Mouse (Mus musculus): ENCODE measurements around the gene Tmem145. TPM values are rescaled to one million over a fixed set of nuclear protein-coding genes. Genes with fewer than 3 reads are reported as not detected.
"Not testable (repeated sequence)": the region's sequence is repeated elsewhere in the genome, so short reads cannot be mapped to it uniquely, and the experiment has no call there.

Tmem145 gene
- polyA plus RNA-seq (2012; rRNA removed) = 0.23 TPM in 1 of 2 replicates, not detected in the other
- polyA plus RNA-seq (2014; fragmentation: Nextera tagmentation; extraction: Ambion mirVana) = not detected in 2 replicates

GRCm38 (mm10) chr7:25305956-25306613 lies at the start of gene Tmem145:
TSS of gene Tmem145 (plus strand) at chr7:25306106.
- Histone ChIP-seq H3K9me3 (ENCODE audit: control insufficient read depth, low read length) (no peaks in the 10 kb centered on the region), H3K9ac (replicated peaks) (no peak within 1 kb of the TSS), H3K36me3 (replicated peaks; ENCODE audit: control insufficient read depth, insufficient read depth, low read depth) (no peaks in the 10 kb centered on the region), H3K4me3 (ENCODE audit: insufficient read depth in 1 of 2, low read depth in 2 of 2, low read length in 2 of 2) (peak within 1 kb of the TSS; percentile 11 to 44; a peak in 3 of 4 replicates), H3K4me1 (replicated peaks; ENCODE audit: control insufficient read depth in 2 of 2, insufficient read depth in 2 of 2, low read length in 1 of 2) (no peaks in the 10 kb centered on the region), H3K27ac (no peak within 1 kb of the TSS), H3K27me3 (ENCODE audit: control insufficient read depth, insufficient read depth, low read length) (peaks cover 32% of the 10 kb centered on the region), H3K4me2 (ENCODE audit: low read depth) (peak within 1 kb of the TSS; percentile 49)
- TF ChIP-seq EP300 (IDR thresholded peaks at IDR 0.05; ENCODE audit: low read depth) (no peak), CTCF (IDR thresholded peaks at IDR 0.05; ENCODE audit: low read depth) (no peak)
- 1% methylated on average over 46 of the region's 47 CpGs for WGBS (ENCODE audit: insufficient replicate concordance)
- no peak for ATAC-seq (ENCODE audit: insufficient read depth)
- no peak for DNase-seq (ENCODE audit: low read depth in 3 of 3, low spot score in 3 of 3)

- Histone ChIP-seq H3K9me3 (ENCODE audit: control insufficient read depth, low read length) (no peaks in the 10 kb centered on the region), H3K36me3 (replicated peaks; ENCODE audit: control insufficient read depth, insufficient read depth, low read depth) (no peaks in the 10 kb centered on the region), H3K4me2 (ENCODE audit: low read depth) (no peak overlapping the region), H3K4me1 (replicated peaks; ENCODE audit: control insufficient read depth in 2 of 2, insufficient read depth in 2 of 2, low read length in 1 of 2) (peaks cover 5 to 13% of the 10 kb centered on the region in 2 experiments), H3K27ac (no peak overlapping the region), H3K27me3 (ENCODE audit: control insufficient read depth, insufficient read depth, low read length) (no peaks in the 10 kb centered on the region), H3K9ac (replicated peaks) (no peak overlapping the region), H3K4me3 (ENCODE audit: insufficient read depth in 1 of 2, low read depth in 2 of 2, low read length in 2 of 2) (no peak overlapping the region)
- WGBS (ENCODE audit: insufficient replicate concordance) = 70% methylated on average over 1 of the region's 1 CpGs
- TF ChIP-seq CTCF (IDR thresholded peaks at IDR 0.05; ENCODE audit: low read depth) (no peak), EP300 (IDR thresholded peaks at IDR 0.05; ENCODE audit: low read depth) (no peak)
- DNase-seq (ENCODE audit: low read depth in 3 of 3, low spot score in 3 of 3) (no peak), ATAC-seq (ENCODE audit: insufficient read depth) (no peak)
These were observed 44.0 kb upstream of the Tmem145 start for GRCm38 (mm10) chr7:25261896-25262295.

- Histone ChIP-seq H3K9me3 (ENCODE audit: control insufficient read depth, low read length) (no peaks in the 10 kb centered on the region), H3K9ac (replicated peaks) (no peak overlapping the region), H3K4me1 (replicated peaks; ENCODE audit: control insufficient read depth in 2 of 2, insufficient read depth in 2 of 2, low read length in 1 of 2) (peaks cover 12 to 20% of the 10 kb centered on the region in 2 experiments), H3K27ac (no peak overlapping the region), H3K4me3 (ENCODE audit: insufficient read depth in 1 of 2, low read depth in 2 of 2, low read length in 2 of 2) (no peak overlapping the region), H3K27me3 (ENCODE audit: control insufficient read depth, insufficient read depth, low read length) (no peaks in the 10 kb centered on the region), H3K36me3 (replicated peaks; ENCODE audit: control insufficient read depth, insufficient read depth, low read depth) (no peaks in the 10 kb centered on the region), H3K4me2 (ENCODE audit: low read depth) (no peak overlapping the region)
- no peak for DNase-seq (ENCODE audit: low read depth in 3 of 3, low spot score in 3 of 3)
- no peak for TF ChIP-seq CTCF (IDR thresholded peaks at IDR 0.05; ENCODE audit: low read depth)
- TF ChIP-seq EP300 (IDR thresholded peaks at IDR 0.05; ENCODE audit: low read depth) = no peak
- WGBS (ENCODE audit: insufficient replicate concordance) = 45% methylated on average over 17 of the region's 17 CpGs
- no peak for ATAC-seq (ENCODE audit: insufficient read depth)
These were observed 41.7 kb upstream of the Tmem145 start for GRCm38 (mm10) chr7:25263968-25264870.

GRCm38 (mm10) chr7:25265743-25266142 lies 40.2 kb upstream of the Tmem145 start:
- not testable (repeated sequence) for H3K27ac ChIP-seq; ATAC-seq (ENCODE audit: insufficient read depth); DNase-seq (ENCODE audit: low read depth in 3 of 3, low spot score in 3 of 3); H3K9ac ChIP-seq (replicated peaks); H3K4me3 ChIP-seq (ENCODE audit: insufficient read depth in 1 of 2, low read depth in 2 of 2, low read length in 2 of 2); H3K4me2 ChIP-seq (ENCODE audit: low read depth); H3K36me3 ChIP-seq (replicated peaks; ENCODE audit: control insufficient read depth, insufficient read depth, low read depth); H3K9me3 ChIP-seq (ENCODE audit: control insufficient read depth, low read length); H3K27me3 ChIP-seq (ENCODE audit: control insufficient read depth, insufficient read depth, low read length)
- H3K4me1 ChIP-seq (replicated peaks; ENCODE audit: control insufficient read depth in 2 of 2, insufficient read depth in 2 of 2, low read length in 1 of 2) = peaks cover 18 to 31% of the 10 kb centered on the region in 2 experiments
- WGBS (ENCODE audit: insufficient replicate concordance) = 42% methylated on average over 5 of the region's 5 CpGs
